Mouse (Mus musculus): ENCODE results near the gene Fbxl17.

Fbxl17 gene

GRCm38 (mm10) chr17:63341203-63341602, 158.6 kb downstream of the Fbxl17 start:
- no peak for DNase-seq (ENCODE audit: low read depth, low spot score)

- no peak for DNase-seq (ENCODE audit: low read depth, low spot score)
Measured at GRCm38 (mm10) chr17:63328888-63329287, 170.9 kb downstream of the Fbxl17 start.

GRCm38 (mm10) chr17:63326227-63326626, 173.6 kb downstream of the Fbxl17 start:
- peak; percentile 47 for DNase-seq (ENCODE audit: low read depth, low spot score)

GRCm38 (mm10) chr17:63324672-63325071, 175.1 kb downstream of the Fbxl17 start:
- DNase-seq (ENCODE audit: low read depth, low spot score): no peak

GRCm38 (mm10) chr17:63324039-63324438, 175.8 kb downstream of the Fbxl17 start:
- peak; percentile 71 for DNase-seq (ENCODE audit: low read depth, low spot score)

- no peak for DNase-seq (ENCODE audit: low read depth, low spot score)
Measured at GRCm38 (mm10) chr17:63322846-63323245, 177.0 kb downstream of the Fbxl17 start.

GRCm38 (mm10) chr17:63321290-63321689, 178.5 kb downstream of the Fbxl17 start:
- no peak for DNase-seq (ENCODE audit: low read depth, low spot score)

- DNase-seq (ENCODE audit: low read depth, low spot score): no peak
Measured at GRCm38 (mm10) chr17:63317518-63317917, 182.3 kb downstream of the Fbxl17 start.

- peak; percentile 95 for DNase-seq (ENCODE audit: low read depth, low spot score)
Measured at GRCm38 (mm10) chr17:63315646-63316480, 184.0 kb downstream of the Fbxl17 start.

GRCm38 (mm10) chr17:63312804-63313203, 187.0 kb downstream of the Fbxl17 start:
- DNase-seq (ENCODE audit: low read depth, low spot score): no peak

GRCm38 (mm10) chr17:63312330-63312729, 187.5 kb downstream of the Fbxl17 start:
- no peak for DNase-seq (ENCODE audit: low read depth, low spot score)

- DNase-seq (ENCODE audit: low read depth, low spot score): no peak
Measured at GRCm38 (mm10) chr17:63311613-63312012, 188.2 kb downstream of the Fbxl17 start.

- DNase-seq (ENCODE audit: low read depth, low spot score): no peak
Measured at GRCm38 (mm10) chr17:63310021-63310420, 189.8 kb downstream of the Fbxl17 start.

GRCm38 (mm10) chr17:63303862-63304261, 196.0 kb downstream of the Fbxl17 start:
- peak; percentile 87 for DNase-seq (ENCODE audit: low read depth, low spot score)

- no peak for DNase-seq (ENCODE audit: low read depth, low spot score)
Measured at GRCm38 (mm10) chr17:63301822-63302393, 197.9 kb downstream of the Fbxl17 start.

- DNase-seq (ENCODE audit: low read depth, low spot score): no peak
Measured at GRCm38 (mm10) chr17:63295471-63295870, 204.3 kb downstream of the Fbxl17 start.

- DNase-seq (ENCODE audit: low read depth, low spot score): no peak
Measured at GRCm38 (mm10) chr17:63294961-63295360, 204.9 kb downstream of the Fbxl17 start.

- DNase-seq (ENCODE audit: low read depth, low spot score): peak; percentile 45
Measured at GRCm38 (mm10) chr17:63293979-63294378, 205.8 kb downstream of the Fbxl17 start.

- peak; percentile 63 for DNase-seq (ENCODE audit: low read depth, low spot score)
Measured at GRCm38 (mm10) chr17:63289317-63289913, 210.4 kb downstream of the Fbxl17 start.

GRCm38 (mm10) chr17:63288850-63289249, 211.0 kb downstream of the Fbxl17 start:
- peak; percentile 66 for DNase-seq (ENCODE audit: low read depth, low spot score)

- DNase-seq (ENCODE audit: low read depth, low spot score): peak; percentile 78
Measured at GRCm38 (mm10) chr17:63287413-63287812, 212.4 kb downstream of the Fbxl17 start.

- DNase-seq (ENCODE audit: low read depth, low spot score): peak; percentile 81
Measured at GRCm38 (mm10) chr17:63285265-63285939, 214.4 kb downstream of the Fbxl17 start.
